Mouse (Mus musculus): ENCODE data around the gene Chn2. TPM values are rescaled to one million over a fixed set of nuclear protein-coding genes. Genes with fewer than 3 reads are reported as not detected.
A peak's percentile ranks its signal among the peaks of the same experiment; 100 is the strongest.

Chn2 gene
- total RNA-seq (2021) = 1 to 10 TPM; 1.1 to 1.5 TPM
- long read RNA-seq, experiment 1, partial matches to known transcripts = 2 of 9 reads
- long read RNA-seq, experiment 1, other reads (novel, unspliced or antisense) = 6 of 9 reads
- long read RNA-seq, experiment 2 = 0 reads

DNA sequence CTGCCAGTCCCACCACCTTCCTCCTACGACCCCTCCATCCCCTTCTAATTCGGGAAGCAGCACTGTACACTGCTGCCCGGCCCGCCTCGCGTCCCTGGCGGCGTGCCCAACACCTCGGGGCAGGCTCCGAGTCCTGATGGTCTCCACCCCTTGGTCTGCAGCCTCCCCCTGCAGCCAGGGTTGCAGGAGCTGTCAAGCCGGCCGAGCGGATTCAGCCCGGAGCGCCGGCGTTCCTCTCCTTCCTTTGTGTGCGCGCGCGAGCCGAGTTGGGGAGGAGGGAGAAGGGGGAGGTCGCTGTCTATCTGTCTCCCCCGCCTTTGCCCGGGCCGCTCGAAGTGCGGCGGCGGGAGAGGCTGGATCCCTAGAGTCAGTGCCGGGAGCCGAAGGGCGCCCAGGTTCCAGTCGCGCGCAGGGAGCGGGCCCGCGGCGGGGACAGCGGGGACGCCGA lies at the start of gene Chn2:
Gene Chn2, plus strand, starts transcription at position 198 of the 448 bp plus-strand sequence.
- peak; percentile 18 to 46 for DNase-seq
- intact Hi-C loops (cut with DNase I) = loop anchor here (5.0 kb wide), 1 partner anchor 123 kb away; no protein-coding TSS in a partner anchor

DNA sequence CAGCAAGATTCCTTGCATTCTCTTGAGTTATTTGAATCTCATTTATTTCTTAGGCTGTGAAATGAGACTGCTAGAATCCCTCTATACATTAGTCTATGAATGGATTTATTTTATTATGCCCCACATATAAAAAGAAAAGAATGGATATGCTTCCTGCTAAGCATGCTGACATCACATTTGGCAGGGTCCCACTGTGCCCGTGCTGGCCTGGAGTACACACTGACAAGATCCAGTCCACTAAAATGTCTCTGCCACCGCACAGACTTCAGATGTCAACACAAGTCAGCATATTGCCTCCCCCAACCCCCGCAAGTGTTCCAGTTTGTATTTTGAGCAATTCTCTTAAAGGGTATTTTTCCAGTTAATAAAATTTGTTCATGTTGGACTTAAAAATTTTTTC lies 47.0 kb upstream of the Chn2 start:
- DNase-seq = no peak
- intact Hi-C loops (cut with DNase I) = no loop called here

DNA sequence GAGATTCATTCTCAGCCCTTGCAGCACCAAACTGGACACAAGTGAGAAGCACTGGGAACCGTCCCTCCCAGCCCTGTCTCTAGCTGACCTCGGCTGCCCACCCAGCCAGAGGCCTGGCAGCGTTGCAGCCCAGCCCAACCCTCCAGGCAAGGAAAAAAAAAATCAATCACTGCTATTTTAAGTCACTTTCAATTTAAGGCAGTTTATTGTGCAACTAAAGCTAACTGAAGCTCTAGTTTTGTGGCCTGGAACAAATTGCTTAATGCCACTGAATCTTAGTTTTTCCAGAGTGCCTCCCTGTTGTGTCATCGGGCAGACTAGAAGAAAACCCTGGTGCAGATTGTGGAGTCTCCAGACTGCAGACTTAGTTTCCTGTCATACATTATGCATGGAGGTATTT lies 43.8 kb upstream of the Chn2 start:
- no peak for DNase-seq
- intact Hi-C loops (cut with DNase I) = no loop called here

DNA sequence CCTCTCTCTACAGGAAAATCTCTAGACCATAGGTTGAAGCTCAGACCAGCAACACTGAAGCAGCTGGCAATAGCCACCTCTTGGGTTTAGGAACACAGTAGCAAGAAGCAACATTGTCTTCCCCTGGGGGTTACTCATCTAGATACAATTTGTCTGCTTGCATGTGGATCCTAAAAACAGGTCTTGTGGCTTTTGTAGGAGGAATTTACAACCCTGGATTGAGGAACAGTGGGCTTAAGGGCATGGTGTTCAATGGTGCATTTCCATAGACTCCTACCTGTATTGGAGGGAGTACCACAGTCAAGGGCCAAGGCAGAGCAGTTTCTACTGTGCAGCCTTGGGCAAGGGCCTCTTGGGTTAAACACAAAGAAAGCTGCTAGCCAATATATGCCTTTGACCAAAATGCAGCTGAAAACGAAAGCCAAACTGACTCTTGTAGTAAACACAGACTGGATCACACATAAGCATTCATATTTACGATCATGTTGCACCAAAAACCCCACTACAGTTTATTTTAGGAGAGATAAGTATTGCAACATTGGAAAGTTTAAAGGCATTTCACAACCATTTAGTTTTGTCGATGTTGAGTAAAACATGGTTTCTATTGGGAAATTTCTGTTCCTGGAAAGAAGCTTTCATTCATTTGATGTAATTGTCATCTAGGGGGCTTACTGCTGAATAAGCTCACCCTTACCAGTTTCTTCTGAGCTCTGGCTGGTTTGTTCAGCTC lies 43.0 kb upstream of the Chn2 start:
- intact Hi-C loops (cut with DNase I) = no loop called here
- no peak for DNase-seq

DNA sequence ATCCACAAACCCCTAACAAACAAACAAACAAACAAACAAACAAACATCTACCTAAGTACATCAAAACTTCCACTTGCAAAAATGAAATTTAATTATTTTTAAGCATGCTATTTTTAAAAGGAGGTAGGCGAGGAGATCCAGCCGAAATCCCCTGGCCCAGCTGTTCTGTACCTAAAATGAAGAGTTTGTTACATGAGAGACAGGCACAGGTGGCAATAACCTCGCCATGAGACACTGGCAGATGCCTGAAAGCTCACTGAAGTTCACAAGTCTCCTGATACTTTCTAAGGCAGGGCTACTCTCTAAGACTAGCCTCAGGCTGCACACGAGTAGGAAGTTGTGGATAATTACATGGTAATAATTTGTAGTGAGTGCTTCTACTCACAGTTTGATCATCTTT lies 34.1 kb upstream of the Chn2 start:
- intact Hi-C loops (cut with DNase I) = no loop called here
- no peak for DNase-seq

DNA sequence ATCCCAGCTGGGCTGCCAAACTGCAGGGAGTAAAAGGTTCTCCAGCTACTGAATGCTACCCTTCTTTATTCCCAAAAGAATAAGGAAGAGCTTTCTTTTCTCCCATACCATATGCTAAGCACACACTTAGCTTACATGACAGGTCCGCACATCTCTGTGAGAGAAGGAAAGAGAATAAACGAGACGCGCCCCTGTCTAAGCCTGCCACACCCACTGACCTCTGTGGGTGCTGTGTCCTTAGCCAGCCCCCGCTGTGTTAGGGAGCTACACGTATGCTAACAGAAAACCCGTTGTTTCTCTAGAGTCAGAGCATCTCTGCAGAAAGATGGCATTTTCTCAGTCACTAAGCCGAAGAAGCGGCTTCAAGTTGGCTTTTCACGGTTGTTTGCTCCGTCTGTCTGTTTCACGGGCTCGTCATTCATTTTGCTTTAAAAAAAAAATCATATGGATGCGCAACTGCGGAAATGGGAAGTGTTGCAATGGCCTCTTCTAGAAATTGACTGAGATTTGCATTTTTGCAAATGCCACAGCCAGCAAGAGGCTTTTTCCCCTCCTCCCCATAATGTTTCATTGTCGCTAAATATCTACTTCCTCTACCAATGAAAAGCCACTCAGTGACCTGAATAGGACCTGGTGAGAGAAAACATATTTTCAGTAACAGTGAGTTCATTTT lies 30.8 kb upstream of the Chn2 start:
- intact Hi-C loops (cut with DNase I) = no loop called here
- no peak for DNase-seq

DNA sequence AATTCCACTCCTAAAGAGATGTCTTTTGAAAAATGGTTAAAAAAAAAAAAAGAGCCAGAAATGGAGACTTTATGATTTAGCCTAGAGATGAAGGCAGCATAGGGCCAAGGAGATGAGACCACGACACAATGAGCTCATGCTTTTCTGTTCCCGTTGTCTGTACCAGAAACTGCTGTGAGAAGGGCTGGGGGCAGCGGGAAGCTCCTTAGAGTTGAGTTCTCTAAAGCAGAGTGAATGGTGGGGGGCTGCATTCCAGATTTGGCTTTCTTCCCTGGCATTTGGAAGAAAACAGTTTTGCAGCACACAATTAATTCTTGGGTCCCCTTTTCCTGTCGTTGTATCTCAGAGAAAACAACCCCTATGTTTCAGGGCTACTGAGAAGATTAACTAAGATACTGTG lies 30.1 kb upstream of the Chn2 start:
- intact Hi-C loops (cut with DNase I) = no loop called here
- DNase-seq = no peak

DNA sequence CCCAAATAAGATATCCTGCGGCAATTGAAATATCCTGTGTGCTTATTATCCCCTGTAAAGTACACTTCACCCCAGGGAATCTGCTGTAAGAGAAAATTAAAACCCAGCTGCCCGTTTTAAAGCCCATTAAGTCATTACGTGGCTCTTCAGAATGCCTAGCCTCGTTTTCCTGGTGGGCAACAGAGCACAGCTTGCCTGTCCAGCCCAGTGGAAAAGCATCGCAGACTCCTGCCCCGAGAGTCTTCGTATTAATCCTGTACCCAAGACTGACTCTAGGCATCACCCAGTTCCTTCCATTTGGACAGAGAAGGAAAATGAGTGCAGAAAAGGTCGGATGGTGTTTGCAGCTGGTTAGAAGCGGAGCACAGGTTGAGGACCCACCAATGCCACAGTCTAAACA lies 29.0 kb upstream of the Chn2 start:
- no peak for DNase-seq
- intact Hi-C loops (cut with DNase I) = no loop called here

DNA sequence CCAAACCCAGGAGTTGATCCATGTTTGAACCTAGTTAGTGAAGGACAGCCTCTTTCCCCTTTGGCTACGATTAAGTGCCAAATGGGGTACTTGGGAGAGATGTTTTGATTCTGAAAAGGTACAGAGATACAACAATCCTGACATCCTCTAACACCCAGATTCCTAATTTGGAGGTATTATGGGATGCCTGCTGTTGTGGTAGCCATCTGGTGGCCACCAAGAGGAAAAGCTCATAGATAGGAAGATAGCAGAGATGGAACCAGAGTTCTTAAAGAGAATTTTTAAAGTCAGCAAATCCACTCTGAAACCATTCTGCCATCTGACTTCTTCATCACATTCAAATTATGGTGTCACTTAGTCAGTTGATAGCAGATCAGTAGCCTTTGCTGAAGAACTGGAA lies 27.2 kb upstream of the Chn2 start:
- intact Hi-C loops (cut with DNase I) = no loop called here
- no peak for DNase-seq

DNA sequence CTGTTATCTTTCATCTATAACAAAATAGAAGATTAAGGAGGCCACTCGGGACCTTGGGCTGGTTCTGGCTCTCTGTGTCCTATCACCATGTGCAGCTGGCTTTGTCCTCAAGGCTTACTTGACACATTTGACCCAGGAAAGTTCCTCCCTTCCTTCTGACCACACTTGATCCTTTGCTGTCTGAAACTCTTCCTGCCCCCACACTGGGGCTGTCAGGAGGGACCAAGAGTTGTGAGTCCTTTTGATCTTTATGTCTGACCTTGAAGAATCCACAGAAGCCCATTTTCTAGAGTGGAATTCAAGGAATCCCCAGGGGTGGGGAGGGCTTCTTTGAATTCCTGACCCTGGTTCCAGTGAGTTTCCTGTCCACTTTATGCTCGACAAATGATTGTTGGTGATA lies 21.3 kb upstream of the Chn2 start:
- no peak for DNase-seq
- intact Hi-C loops (cut with DNase I) = no loop called here

DNA sequence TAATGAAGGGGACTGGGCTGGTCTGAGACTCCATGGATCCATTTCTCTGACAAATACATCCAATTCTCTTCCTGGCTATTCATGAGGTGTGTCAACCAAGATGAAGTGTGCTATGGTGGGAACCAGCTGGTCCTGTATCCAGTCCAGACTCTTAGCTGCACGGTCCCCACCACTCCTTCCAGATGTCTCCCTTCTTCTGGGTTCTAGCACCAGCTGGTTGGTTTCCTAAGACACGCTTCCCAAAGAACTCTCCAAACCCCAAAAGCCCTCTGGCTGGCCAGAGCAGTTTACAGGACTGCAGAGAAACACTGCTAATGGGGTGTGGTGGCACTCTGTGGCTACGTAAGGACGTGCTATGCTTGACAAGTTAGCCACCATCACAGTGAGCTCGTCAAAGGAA lies 20.5 kb upstream of the Chn2 start:
- intact Hi-C loops (cut with DNase I) = no loop called here
- no peak for DNase-seq

DNA sequence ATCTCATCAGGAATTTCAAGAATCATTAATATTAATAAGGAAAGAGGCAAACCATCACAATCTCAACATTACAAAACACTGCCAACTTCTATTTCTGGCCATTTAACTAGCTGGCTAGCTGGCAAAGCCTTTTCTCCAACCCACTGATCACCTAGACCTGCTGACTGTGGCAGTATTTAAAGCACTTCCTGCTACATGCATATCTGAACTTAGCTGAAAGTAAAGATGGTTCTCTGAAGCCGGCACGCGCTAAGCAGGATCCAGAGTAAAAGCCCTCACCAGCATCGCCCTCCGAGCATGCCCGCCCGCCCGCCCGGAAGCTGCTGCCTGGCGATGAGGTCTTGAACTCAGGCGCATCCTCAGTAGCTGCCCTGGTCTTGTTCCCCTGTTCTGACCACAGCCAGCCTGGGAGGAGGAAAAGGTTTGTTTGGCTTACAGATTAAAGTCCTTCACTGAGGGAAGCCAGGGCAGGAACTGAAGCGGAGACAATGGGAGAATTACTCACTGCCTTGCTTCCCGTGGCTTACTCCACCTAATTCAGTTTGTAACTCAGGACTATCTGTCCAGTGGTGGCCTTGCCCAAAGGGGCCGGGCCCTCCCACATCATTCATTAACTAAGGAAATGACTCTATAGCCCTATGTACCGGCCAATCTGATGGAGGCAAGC lies 18.1 kb upstream of the Chn2 start:
- DNase-seq = no peak
- intact Hi-C loops (cut with DNase I) = no loop called here

DNA sequence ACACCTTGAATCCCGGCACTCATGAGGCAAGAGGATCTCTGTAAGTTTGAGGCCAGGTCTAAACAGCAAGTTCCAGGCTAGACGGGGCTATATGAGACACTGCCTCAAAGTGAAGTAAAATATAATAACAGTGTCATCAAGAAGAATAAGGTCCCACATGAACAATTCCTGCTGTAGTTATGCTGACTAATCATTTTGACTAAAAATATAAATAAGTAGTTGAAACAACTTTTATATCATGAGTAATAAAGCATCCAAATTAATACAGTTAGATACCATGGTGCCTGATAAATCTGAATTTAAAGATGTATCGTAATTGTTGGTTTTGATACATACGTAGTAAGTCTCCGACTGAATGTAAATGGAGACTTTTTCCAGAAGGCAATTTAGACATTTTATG lies 15.5 kb upstream of the Chn2 start:
- intact Hi-C loops (cut with DNase I) = no loop called here
- no peak for DNase-seq

DNA sequence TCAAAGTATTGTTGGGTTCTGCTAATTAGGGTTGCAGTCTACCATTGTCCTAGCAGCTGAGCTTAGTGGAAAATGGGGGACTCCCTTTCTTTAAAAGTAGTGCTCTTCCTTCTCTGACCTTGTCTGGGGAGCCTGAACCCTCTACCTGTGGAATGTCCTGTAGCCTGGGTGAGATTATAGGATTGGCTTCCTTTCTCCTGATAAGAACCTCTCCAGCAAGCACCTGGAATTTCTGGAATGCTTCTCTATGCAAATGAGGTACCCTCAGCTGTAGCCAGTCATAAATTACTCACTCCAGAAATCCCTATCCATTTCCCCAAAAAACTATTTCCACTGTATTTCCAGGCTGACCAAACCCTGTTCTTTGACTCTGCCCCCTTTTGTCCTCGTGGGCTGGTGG lies 10.6 kb upstream of the Chn2 start:
- no peak for DNase-seq
- intact Hi-C loops (cut with DNase I) = no loop called here

DNA sequence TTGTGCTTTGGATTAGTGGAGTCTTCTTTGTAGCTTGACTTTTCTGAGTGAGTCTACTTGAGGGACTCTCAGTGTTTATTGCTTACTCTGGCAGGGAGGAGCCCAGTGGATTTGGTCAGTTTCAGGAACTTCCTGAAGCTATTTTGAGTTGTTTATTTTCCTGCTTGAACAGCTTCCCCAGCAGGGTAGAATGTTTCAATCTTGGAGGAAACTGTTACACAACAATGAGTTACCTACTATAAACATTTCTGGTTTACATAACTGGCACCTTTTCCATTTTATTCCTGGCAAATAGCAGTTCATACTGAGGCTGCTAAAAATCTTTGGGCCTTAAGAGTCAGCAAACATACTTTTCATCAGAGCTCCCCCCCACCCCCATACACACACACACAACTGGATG lies 9.0 kb upstream of the Chn2 start:
- intact Hi-C loops (cut with DNase I) = no loop called here
- DNase-seq = no peak

DNA sequence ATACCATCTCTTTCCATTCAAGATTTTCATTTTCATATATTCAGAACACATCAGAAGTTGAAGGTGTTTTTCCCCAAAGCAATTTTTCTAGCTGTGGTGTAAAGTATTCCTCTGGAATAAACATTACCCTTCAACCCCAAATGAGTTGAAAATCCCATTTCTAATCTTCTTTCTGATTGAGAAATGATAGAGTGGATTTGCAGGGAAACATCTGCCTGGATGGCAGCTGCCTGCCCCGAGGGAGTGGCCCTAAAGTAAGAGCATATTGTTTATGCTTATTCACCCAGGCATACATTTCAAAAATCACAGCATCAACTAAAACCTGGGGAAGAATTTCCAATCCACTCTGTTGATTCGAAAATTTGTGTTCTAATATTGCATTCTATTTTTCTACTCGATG lies 8.6 kb upstream of the Chn2 start:
- intact Hi-C loops (cut with DNase I) = no loop called here
- DNase-seq = no peak

DNA sequence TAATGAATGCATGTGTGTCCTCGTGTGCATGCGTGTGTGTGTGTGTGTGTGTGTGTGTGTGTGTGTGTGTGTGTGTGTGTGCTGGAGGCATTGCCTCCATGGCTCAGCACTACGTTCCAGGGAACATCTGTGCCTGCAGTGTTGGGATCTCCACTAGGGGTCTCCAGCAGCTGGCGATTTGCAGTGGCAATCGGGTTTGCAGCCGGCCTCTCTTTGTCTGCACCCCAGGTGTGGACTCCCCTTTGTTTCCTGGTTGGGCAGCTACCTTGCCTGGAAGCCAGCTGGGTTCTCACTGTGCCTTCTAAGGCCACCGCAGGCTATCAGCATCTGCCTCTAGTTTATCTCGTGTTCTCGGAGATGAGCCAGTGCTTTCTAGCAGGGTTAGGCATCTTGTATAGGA lies 4.9 kb upstream of the Chn2 start:
- DNase-seq = peak; percentile 47 to 48
- intact Hi-C loops (cut with DNase I) = loop anchor here (2.0 kb wide), 1 partner anchor 192 kb away; no protein-coding TSS in a partner anchor

DNA sequence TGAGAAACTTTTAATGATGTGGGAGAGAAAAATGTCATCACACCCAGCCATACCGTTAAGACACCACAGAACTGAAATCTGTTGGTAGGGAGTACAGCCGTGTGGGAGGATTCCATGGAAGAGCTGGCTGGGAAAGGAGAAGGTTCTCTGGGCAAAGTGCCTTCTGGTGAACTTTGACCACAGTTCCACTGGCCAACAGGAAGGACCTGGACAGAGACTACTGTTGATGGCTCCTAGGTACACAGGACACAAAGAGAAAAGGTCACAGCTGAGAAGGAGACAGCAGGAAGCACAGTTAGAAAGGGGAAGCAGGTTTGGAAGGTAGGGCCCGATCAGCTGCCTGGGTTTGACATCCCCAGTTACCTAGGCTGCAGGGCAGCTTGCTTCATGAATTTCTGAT lies 3.8 kb upstream of the Chn2 start:
- intact Hi-C loops (cut with DNase I) = loop anchor here (2.0 to 5.0 kb wide), 2 partner anchors 127 to 191 kb away; no protein-coding TSS in a partner anchor
- DNase-seq = no peak

DNA sequence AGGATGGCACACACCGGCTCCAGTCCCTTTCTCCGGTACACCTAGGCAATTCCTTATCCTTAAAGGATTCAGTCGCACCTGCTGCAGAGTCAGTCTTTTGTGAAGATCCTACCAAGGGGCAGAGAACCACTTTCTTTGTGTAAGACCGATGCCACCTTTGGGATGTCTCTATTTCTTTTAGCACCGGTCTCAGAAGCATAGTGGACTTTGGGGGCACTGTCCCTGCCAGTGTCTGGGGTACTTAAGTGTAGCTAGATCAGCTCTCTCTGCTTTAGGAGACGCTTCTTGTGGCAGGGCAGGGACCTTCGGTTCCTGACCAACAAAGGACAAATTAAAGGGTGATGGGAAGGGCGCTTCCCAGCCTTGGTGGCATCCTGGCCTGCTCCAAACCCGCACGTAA lies 488 bp upstream of the Chn2 start:
- no peak for DNase-seq
- intact Hi-C loops (cut with DNase I) = loop anchor here (5.0 kb wide), 1 partner anchor 123 kb away; no protein-coding TSS in a partner anchor

DNA sequence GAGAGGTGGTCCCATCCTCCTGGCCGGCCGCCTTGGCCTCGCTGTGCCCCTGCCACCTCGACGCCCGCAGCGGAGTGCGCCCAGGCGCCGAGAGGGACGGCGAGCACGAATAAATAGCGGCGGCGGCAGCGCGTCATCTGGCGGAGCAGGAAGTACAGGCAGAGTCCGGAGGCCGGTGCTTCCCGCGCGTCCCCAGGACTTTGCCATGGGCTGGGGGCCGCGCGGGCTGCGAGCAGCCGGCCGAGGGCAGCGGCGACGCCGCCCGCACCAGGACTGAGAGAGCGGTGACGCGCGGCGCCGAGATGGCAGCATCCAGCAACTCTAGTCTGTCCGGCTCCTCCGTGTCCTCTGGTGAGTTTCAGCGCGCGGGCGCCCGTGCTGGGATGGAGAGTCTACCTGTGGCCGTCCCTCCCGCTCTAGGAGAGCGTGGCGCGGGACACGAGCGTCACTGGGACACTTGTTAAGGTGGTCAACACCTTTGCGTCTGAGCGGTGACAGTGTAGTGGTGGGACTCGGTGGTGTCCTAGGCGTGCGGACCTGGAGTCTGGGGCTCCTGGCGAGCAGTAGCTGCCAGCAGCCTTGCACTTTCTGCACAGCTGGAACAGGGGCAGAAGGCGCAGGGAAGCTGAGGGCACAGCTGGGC lies 572 bp downstream of the Chn2 start:
- peak in 1 of 2 experiments; percentile 40 for DNase-seq
- intact Hi-C loops (cut with DNase I) = loop anchor here (5.0 kb wide), 1 partner anchor 122 kb away; no protein-coding TSS in a partner anchor

DNA sequence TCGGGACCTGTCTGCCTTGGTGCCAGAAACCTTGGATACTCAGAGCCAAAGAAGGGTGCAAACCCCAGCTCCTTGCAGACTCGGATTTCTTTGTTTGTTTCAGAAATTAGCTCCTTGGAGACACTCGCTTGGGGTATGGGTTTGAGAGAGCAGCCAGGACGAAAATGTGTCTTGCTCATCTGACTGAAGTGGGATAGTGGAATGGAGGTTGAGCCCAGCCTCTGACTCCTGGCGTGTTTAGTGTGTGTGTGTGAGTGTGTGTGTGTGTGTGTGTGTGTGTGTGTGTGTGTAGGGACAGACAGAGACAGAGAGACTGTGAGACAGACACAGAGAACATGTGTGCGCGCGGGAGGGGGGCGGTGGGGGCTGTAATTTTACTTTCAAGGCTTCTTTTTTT lies 1.1 kb downstream of the Chn2 start:
- no peak for DNase-seq
- intact Hi-C loops (cut with DNase I) = no loop called here

All from gastrocnemius, postnatal 36 days (tissue).